Mouse (Mus musculus) MN1 (cell line): ENCODE data around the gene Nlrp6.

Source experiments
- DNase-seq: peaks from one replicate; pipeline ENCODE4 v3.0.0-alpha.2; 2016; ENCODE audit warnings: low spot score

Nlrp6 gene

GRCm38 (mm10) chr7:140912846-140913482 lies 7.7 kb upstream of the Nlrp6 start:
- DNase-seq, result no peak

GRCm38 (mm10) chr7:140914031-140914690 lies 6.5 kb upstream of the Nlrp6 start:
- DNase-seq, result no peak

DNA sequence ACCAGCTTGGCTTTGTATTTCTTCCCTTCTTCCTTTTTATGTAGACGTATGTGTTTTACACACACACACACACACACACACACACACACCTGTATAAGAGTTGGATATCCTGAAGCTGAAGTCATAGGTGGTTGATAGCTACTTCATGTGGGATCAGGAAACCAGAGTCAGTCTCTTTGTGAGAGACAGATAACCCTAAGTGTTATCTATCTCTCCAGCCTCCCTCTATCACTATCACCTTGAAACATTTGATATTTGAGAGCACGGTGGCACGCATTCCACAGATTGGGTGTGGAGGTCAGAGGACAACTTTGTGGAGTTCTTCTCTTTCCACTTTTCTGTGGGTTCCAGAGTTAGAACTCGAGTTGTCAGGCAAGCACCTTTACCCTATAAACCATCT lies 791 bp upstream of the Nlrp6 start:
- DNase-seq, result no peak

- DNase-seq, result no peak
These were observed 698 bp downstream of the Nlrp6 start for GRCm38 (mm10) chr7:140921225-140921975.

- DNase-seq, result no peak
These were observed 1.8 kb downstream of the Nlrp6 start for GRCm38 (mm10) chr7:140922398-140923069.

DNA sequence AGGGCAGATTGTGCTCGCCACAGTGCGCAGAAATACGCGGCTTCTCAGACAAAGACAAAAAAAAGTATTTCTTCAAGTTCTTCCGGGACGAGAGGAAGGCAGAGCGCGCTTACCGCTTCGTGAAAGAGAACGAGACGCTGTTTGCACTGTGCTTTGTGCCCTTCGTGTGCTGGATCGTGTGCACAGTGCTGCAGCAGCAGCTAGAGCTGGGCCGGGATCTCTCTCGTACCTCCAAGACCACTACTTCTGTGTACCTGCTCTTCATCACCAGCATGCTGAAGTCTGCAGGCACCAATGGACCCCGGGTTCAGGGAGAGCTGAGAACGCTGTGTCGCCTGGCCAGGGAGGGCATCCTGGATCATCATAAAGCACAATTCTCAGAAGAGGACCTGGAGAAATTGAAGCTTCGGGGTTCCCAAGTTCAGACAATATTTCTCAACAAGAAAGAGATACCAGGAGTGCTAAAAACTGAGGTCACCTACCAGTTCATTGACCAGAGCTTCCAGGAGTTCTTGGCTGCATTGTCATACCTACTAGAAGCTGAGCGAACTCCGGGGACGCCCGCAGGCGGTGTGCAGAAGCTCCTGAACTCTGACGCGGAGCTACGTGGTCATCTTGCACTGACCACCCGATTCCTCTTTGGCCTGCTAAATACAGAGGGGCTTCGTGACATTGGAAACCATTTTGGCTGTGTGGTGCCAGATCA lies 2.5 kb downstream of the Nlrp6 start:
- no peak for DNase-seq

GRCm38 (mm10) chr7:140927181-140927580 lies 6.5 kb downstream of the Nlrp6 start:
- DNase-seq, result no peak

DNA sequence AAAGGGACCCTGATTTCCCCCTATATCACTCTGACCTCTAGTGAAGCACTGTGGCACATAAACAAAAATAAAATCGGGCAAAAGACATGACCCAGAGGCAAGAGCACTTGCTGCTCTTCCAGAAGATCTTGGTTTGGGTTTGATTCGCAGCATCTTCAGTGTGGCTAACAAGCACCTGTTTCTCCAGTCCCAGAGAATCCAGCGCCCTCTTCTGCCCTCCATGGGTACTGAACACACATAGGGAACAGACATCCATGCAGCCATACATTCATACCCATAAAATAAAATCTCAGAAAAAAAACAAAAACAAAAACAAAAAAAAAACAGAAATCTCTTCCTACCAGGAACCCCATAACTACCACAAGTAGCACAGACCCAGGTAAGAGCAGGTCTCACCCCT lies 17.7 kb downstream of the Nlrp6 start:
- DNase-seq, result no peak

DNA sequence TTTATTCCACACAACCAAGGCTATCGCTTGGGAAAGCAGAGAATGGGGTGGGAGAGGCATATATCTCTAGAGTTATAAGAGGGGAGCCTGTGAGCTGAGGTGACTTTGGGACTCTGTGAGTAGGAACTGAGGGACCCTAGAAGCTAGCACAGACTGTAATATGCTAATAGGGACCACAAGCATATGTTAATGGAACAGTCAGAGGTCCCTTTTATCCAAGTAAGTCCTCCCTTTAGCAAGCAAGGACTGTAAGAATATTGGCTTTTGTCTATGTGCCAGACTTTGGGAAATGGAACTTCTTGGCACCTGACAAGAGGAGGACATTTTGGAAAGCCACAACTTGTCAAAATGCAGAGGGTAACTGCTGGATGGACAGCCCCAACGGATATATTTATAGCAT lies 18.2 kb downstream of the Nlrp6 start:
- no peak for DNase-seq

DNA sequence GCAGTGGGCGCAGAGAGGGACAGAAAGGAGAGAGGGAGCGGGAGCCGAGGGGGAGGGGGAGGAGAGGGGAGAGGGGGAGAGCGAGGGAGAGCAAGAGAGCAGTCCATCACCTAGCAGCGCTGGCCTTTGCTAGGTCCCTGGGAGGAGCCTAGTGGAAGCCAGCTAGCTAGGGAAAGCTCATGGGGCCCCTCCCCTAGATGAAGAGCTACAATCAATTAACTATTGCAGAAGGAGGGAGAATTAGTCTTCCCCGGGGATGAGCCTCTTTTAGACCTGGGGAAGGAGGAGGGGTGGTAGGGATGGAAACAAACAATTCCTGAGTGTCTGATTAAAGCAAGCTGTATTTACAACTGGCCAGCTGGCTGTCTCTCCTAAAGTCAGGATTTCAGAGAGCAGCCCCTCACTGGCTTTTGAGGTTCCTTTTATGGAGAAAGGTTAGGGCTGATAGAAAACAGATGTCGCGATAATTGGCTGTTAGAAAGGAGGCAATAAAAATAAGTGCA lies 19.0 kb downstream of the Nlrp6 start:
- DNase-seq, result peak; percentile 81

DNA sequence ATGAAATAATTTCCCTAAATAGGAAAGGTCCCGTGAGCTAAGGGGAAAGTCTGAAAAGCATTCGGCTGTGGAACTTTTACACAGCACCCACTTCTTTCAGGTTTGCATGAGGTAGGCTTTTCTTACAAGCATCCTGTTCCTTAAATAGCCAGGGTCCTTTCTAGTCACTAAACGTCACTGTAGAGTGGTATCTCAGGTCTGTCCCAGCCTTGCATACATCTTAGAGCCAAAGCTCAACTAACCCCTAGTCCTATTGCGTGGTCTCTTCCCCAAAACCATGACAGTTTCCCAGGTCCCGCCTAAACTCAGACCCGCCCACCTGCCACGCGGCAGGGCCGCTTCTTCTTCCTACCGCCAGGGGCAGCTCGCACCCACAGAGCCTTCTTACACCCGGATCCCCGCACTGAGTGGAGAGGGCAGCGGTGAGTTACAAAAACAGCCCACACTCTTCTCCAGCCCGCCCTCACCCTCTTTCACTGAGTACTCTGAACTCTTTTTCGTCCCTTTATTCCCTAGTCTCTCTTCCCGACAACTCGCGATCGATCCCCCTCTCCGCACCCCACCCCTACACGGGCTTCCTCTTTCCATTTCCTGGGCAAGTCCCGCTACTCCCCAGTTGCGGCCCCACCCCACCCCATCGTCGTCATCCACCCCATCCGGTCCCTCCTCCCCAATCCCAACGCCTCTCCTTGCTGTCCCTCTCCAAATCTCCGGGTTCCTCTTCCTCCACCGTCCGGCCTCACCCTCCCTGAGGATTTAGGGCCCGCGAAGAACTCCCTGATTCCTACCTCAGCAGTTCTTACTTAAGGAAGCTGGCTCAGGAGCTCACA lies 20.7 kb downstream of the Nlrp6 start, which contains the start of gene Pgghg:
Gene Pgghg, plus strand, starts transcription at position 170 of the 830 bp plus-strand sequence.
- peak; percentile 89 for DNase-seq

- no peak for DNase-seq
These were observed 21.6 kb downstream of the Nlrp6 start for GRCm38 (mm10) chr7:140942341-140942740.

DNA sequence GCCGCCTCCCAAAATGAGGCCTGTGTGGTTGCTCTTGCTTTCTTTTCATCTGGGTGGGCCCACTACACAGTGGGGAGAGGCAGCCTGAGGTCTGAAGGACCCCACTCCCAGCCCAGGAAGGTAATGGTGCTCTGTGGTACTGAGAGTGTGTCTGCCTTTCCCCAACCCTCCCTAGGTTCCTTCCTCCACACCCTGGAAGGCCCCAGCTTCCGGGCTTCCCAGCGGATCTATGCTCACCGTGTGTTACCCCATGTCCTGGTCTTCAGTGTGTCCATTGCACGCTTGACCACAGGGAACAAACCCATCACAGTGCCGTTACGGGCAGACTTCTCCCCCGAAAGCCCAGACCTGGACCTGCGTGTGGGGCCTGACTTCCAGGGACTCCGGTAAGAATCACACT lies 22.1 kb downstream of the Nlrp6 start:
- DNase-seq, result no peak

GRCm38 (mm10) chr7:140943356-140943755 lies 22.7 kb downstream of the Nlrp6 start:
- DNase-seq, result no peak

GRCm38 (mm10) chr7:140944236-140944635 lies 23.5 kb downstream of the Nlrp6 start:
- DNase-seq, result no peak

DNA sequence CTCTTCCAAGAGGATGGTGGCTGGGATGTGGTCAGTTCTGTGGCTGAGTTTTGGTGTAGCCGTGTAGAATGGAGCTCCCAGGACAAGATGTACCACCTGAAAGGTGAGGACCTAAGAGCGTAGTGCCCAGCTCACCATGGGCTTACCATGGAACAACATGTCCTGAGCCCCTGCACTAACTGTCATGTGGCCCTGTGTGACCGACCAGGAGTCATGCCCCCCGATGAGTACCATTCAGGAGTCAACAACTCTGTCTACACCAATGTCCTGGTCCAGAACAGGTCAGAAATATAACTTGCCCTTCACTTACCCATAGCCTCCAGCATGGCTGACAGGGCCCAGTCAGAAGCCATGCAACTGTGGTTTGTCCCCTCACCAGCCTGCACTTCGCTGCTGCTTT lies 24.5 kb downstream of the Nlrp6 start:
- DNase-seq, result no peak

GRCm38 (mm10) chr7:140946311-140946710 lies 25.6 kb downstream of the Nlrp6 start:
- no peak for DNase-seq

- no peak for DNase-seq
These were observed 26.3 kb downstream of the Nlrp6 start for GRCm38 (mm10) chr7:140946980-140947379.

GRCm38 (mm10) chr7:140948161-140948560 lies 27.5 kb downstream of the Nlrp6 start:
- no peak for DNase-seq

DNA sequence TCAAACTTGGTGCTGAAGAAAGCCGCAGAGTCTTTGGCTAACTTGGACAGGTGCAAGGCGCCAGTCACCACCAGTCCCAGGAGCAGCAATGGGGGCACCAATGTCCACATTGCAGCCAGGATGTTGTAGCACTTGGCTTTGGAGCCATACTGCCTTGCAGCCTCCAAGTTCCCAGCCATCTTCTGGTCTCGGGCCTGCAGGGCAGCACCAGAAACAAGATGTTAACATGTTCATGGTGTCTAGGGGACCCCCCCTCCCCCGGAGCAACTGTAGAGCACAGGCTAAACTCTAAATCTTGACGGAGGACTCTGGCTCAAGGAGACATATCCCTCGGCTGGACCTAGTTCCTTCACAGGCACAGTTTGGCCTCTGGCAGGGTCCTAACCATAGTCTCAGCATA lies 28.6 kb downstream of the Nlrp6 start:
- no peak for DNase-seq
